Mouse (Mus musculus) WW6 (cell line): Measurements from ENCODE around the gene Btbd11.

ENCODE experiments used
- DNase-seq: peaks from one replicate; pipeline ENCODE4 v3.0.0-alpha.2; 2013; ENCODE audit warnings: low read depth, low spot score

Btbd11 gene

DNA sequence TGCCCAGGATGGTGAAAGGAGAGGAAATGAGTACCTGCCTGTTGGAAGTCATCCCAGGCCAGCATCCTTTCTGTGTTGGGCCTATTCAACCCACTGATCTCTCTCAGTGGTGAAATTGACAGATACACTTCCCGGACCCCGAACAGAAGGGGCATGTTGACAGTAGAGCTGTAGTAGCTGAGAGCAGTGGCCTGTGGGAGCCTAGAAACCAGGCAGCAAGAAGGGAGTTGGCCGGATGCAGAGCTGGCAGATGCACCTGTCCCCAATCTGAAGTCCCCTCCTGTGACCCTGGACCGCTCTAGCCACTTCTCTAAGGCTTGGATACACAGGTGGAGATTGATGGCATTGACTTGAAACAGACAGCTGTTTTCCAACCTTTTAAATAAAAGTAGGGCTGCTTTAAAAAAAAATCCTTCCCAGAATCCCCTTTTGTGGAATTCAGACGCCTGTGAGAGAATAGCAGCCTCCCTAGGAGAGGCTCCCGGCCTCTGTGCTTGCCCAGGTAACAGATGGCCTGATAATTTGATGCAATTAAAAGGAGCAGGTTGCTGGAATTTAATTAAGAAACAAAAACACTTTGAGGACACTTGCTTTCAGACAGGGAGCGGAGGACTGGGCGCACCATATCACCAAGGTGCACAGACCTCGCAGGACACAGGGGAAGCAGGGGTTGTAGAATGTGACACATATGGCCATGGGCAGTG lies 89.2 kb downstream of the Btbd11 start:
- no peak for DNase-seq

DNA sequence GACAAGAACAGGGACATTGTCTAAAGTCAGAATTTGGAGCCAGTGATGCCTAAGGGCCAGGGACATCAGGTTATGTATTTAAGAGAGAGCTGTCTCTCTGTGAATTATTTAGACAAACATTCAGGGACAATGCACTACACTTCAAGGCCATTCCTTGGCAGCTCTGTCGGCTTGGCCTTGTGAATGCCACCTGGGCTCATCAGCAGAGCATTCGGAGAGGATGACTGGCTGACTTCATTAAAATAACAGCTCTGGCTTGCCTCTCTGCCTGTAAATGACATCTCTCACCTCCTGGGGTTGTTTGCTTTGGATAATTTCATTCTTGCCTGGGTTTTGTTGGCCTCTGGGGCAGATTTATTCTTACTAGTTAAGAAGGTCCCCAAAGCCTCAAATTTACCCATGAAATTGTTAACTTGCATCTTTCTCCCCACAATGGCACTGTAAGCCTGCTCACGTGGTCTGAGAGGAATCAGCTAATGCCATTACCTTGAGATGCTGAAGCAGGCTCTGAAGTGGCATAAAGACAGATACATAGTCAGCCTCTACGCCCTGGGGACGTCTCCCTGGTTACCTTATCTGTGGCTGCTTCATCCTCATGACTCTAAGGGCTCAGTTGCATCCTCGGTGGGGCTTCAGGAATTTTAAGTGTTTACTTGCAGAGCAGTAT lies 93.5 kb downstream of the Btbd11 start:
- DNase-seq: no peak

DNA sequence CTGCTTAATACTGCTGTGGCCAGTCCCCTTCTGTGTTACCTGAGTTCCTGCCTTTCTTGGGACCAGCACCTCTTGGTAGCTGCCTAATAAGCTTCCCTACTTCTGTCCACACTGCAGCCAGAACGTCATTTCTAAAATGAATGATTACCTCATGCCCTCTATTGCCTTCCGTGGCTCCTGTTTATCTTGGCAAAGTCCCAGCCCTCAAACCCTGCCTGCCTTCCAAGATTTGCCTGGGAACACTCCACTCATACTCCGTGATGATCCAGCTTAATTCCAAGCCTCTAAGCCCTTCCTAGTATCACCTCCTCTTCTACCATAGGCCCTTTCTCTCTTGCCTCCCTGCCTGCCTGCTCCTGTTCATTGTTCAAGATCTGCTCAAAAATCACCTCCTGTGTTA lies 94.5 kb downstream of the Btbd11 start:
- DNase-seq: no peak

DNA sequence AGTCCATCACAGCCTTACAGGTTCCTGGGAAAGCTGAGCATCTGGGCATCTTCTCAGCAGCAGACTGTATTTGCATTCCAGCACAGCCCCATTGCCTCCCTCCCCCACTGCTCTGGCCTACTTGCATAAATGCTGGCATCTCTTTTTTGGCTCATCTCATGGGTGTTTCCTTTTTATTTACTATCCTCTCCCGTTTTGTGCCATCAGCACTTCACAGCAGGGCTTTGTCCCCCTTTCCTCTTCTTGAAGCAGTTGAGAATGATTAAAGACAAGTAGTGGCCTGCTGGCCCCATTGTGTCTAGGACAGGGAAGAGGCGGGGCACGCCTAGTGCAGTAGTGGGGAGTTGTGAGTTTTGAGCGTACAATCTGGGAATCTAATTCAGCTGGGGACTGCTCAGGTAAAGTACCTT lies 95.5 kb downstream of the Btbd11 start:
- no peak for DNase-seq

DNA sequence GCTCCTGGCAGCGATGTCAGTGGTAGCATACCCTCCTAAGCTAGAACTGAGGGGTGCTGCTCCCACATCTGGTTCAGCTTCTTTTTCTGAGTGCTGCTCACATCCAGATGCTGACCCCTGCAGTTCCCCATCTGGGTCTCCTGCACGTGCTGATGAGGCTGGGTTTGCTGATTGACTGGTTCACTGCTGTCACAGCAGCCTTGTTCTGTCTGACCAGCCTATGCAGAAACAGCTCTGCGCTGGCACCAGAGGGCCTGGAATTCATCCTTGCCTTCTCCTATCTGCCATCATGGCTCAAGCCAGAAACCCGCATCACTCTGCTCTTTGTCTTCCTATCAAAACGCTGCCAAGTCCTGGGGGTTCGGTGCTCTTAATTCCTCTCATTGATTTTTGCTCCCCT lies 95.9 kb downstream of the Btbd11 start:
- DNase-seq: no peak

DNA sequence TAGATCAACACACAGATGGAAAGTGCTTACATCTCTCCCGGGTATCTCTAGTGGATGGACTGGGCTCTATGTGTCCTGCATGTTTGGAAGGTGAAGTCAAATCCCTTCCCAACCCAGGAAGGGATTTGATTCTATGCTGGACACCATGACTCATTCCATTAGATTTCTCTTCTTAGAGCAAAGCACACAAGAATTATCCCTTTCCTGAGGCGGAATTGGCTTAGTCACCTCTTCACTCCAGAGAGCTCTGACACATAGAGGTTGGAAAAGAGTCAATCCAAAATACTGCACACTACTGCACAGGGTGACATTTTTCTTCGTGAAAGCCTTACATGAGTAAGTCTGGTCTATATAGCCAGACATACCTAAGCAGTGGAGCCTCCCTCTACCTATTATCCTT lies 99.8 kb downstream of the Btbd11 start:
- no peak for DNase-seq

DNA sequence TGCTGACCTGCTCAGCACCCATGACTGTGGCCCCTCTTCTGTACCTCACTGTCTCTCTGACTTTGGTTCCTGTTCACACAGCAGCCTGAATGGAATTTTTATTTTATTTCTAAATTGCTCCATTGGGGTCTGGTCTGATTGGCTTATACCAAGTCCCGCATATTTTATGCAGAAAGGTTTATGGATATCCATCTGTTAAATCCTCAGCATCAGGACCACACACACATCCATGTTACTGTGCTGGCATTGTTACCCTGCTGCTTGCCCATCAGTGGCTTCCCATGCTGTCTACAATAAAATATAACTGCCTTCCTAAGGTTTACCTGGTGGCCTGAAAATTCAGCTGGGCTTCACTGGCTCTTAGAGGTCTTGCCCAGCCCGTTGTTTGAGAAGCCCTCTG lies 106.0 kb downstream of the Btbd11 start:
- no peak for DNase-seq

DNA sequence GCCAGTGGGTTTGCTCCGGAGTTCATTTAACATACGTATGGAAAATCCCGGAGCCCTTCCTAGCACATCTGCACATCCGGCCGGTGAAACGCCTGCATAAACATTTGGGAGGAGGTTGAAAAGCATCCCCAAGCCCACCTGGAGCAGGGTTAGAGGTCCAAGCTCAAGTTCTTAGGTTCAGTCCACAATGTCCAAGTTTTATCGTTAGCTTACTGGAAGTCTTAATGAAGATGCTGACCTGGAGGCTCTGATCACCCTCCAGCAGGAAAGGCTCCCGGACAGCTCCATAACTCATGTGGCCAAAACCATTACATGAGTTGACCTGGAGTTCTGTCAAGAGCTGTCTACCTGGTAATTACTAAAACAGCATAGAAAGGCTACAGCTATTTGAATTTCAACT lies 109.7 kb downstream of the Btbd11 start:
- DNase-seq: no peak

DNA sequence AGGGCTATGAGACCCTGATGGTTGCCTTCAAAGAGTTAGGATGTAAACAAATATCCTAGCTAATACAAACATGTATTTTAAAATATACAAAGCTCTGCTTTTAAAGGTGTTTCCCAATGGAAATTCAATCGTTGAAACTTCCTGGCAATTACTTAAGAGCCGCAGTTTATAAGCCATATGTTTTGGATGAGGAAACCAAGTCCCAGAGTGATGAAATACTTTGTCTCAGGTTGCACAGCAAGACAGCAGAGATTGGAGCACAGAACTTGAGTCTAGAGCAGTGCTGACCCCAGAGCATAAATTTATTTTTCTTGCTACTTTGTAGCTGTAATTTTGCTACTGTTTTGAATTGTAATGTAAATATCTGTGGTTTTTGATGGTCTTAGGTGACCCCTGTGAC lies 110.4 kb downstream of the Btbd11 start:
- DNase-seq: no peak

DNA sequence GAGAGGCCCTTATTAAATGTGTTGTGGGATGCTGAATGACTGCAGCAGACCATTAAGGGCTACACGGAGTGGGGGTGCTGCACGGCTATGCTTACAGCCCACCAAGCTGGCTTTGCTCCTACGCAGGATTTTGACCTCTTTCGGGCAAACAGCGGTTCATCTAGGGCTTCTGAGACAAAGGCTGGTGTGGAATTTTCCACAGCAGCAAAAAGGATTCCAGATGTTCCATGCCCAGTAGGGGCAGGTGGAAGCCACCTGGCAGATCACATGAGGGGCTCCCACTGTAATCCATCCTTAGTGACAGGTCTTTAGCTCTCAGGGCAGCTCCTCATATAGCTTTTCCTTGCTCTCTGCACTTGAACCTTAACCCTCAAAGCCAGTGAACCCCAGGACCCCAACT lies 111.3 kb downstream of the Btbd11 start:
- DNase-seq: no peak

DNA sequence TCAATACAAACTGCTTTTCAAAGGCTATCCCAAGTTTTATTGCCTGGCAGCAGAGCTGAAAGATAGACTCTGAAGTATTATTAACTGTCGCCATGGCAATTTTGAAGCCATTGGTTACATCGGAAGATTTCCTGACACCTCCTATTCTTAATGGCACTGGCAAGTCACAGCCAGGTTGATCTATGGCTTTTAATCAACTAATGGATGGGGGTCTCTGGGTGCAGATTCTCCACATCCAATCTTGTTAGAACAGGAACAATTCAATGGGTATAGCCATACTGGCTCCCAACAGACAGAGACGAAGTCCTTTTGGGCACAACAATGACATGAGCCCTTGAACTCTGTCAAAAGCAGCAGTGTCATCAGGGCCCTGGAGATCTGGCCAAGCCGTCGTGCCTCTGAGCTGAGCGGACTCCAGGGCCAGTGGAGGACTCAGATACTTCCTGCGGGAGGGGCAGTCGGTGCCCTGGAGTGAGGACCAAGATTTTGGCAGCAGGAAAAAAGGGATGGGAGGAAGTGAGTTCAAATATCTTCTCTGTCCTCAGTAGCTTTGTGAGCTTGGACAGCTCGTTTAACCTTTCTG lies 114.0 kb downstream of the Btbd11 start:
- no peak for DNase-seq

DNA sequence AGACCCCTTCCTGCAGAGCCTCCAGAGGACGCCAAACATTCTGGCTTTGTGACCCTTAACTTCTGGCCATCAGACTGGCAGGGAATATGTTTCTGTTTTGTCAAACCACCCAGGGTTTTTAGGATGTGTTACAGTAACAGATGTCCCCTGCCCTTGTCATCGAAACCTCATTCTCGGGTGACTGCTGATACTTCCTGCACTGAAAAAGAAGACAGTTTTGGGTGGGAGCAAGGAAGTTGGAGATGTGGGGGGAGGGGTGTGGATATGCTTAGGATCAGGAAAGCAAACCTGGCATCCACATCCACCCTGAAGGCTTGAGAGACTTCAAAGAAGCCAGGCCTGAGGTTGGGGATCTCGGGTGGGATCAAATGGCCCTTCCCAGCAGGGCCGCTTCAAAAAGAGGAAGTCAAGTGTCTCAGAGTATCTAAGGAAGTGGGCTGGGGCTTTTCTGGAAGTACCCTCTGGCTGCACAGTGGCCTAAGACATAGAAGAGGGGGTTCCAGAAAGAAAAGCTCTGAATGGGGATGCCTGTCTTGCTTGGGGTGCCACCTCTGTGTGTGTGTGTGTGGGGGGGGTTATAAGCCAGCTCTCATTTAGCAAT lies 115.5 kb downstream of the Btbd11 start:
- DNase-seq: no peak

DNA sequence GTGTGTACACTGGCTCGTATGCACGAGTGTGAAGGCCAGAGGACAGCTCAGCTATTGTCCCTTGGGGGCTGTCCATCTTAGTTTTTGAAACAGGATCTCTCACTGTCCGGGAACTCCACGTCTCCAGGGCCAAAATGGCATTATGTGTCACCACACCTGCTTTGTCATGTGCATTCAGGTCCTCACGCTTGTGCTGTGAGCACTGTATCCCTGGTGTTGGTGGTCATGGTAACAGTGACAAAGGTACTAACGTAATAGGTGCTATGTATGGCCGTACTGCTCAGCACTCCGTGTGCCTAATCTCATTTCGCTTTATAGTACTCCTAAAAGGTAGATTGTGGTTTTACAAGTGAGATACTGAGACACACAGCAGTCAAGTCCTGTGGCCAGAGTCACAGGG lies 116.0 kb downstream of the Btbd11 start:
- DNase-seq: no peak

DNA sequence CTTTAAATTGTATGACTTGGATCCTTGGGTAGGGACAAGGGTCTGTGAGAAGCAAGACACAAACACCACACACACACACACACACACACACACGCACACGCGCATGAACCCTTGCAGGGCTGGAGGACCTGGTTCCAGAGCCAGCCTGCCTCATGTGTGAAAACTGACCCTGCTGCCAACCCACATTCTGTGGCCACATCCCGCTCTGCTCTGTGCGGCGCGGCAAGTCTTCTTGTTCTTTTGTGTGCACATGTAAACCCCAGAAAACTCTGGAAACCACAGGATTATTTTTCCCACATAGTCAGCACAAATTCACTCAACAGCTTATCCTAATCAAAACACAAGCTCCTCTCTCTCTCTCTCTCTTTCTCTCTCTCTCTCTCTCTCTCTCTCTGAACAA lies 116.8 kb downstream of the Btbd11 start:
- no peak for DNase-seq

DNA sequence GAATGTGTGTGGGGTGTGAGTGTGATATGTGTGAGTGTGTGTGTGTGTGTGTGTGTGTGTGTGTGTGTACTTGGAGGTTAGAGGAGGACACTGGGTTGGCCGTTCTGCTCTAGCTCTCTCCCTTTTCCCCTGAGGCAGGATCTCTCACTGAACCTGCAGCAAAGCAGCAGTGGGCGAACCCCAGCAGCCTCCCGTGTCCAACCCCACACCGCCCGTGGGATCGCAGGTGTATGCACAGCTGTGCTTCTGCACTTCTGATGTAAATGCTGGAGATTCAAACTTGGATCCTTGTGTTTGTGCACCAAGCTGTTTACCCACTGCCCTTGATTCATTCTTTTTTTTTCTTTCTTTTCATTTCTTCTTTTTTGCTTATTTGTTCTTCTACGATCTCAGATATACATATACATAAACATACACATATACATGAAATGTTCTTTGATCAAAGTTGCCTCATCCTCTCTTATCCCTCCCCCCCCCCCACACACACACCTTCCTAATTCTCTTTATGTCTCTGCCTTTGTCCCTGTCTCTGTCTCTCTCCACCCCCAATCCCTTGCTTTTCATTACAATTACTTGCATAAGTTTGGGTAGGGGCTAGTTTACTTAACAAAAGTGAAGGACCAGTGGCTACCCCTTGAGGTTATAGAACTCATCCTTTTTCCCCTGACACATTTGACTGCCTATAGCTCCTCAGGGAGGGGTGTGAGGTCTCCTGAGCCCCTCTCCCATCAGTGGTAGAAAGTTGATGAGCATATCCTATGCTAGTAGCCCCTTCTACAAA lies 120.8 kb downstream of the Btbd11 start:
- no peak for DNase-seq

DNA sequence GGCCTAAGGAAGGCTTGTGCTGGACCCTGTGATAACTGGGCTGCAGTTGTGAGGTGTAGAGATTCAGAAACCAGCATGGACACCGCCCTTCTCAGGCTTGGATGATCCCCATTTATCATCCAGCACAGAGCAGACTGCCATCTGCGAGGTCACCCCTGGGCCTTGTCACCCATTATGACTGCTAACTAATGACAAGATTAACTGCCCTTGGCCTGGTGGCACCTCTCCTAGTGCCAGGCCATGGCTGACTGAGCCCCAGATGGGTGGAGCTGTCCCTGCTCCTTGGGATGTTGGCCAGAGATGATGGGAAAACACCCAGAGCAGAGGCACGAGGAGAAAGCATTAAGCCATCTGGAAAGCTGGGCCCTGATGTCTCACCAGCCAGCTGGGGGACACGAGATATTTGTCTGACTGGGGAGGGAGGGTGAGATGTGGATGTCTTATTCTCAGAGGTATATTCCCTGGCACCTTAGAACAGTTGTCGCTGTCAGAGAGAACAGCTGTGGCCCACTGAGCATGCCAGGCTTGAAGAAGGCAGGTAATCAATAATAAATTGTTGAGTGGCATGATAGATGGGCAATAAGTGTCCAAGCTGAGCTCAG lies 121.7 kb downstream of the Btbd11 start:
- DNase-seq: no peak

DNA sequence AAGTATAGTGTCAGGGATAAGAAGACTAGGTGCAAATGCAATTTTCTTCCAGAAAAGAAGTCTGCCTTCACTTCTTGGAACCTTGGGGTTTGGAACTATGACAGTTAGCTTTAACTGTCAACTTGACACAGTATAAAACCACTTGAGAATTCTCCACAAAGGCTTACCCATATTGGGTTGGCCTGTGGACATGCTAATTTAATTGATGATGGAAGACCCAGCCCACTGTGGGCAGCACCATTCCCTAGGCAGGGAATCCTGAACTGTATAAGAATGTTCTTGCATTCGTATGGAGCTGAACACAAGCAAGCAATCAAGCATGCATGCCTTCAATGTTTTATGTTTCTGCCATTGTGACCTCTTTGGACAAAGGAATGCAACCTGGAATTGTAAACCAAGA lies 122.4 kb downstream of the Btbd11 start:
- no peak for DNase-seq

DNA sequence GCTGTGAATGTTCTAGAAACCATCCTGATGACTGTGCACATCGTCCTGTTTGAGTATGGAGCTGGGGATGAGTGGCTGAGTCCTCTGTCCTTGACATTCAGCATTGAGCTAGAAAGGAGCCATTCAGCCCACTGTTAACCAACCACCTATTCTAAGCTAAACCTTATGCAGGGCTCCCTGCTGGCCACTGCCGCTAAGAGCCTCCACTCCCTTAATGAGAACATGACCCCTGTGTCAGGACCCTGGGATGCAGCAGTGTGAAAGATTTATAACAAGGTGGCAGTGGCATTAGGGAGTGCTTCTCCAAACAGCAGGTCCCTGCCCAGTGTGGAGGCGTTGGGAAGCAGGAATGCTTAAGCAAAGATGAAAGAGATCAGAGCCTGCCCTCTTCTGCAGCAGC lies 123.7 kb downstream of the Btbd11 start:
- DNase-seq: no peak

DNA sequence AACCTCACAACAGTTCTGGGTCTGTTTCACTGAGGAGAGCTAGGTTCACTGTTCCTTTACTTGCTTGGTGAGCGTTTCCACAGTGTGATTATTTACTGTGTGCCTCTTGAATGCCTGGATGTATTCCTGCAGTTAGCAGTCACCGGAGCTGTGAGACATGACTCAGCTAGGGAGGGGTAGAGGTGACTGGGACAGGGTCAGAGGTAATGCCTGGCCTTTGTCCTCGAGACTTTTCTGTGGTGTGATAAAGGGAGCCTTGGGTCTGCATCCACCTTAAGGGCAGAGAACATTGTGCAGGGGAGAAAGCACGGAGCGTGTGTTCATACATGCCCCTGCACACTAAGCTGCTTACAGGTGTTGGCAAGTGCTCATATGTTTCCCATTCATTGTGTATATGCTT lies 126.2 kb downstream of the Btbd11 start:
- no peak for DNase-seq

DNA sequence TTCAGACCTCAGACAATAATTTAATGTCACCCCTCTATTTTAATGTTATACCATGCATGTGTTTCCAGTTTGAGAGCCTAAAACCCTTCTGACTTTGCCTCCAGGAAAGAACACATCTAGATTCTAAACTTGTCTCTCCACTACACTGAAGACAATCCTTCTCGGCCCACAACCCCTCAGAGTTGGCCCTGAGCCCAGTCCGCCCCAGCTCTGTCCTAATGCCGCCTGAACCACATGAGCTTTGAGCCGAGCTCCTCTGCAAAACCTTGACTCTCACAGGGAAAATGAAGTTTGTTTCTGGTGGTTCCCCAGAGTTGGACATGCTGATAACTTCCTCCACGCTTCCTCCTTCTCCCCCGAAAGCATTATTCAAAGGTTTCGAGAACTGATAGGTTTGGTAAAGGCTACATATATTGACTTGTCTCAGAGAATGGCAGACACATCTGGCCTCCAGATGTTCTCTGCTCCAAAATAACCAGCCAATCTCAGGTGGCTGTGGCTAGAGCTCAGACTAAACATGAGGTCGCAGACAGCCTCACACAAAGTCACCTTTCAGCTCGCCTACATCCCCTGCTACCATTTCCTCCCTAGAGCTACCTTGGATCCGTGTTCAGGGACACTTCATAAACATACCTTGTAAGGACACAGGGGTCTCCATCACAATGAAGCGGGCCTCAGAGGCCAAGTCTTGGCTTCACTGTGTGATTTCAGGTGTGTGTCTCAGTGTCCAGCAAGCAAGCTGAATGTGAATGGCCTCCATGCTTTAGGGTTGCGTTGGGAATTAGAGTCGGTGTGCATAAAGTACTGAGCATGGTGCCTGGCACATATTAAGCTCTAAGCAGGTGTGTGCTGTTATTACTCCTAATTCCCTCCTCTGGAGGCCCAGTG lies 130.9 kb downstream of the Btbd11 start:
- no peak for DNase-seq

DNA sequence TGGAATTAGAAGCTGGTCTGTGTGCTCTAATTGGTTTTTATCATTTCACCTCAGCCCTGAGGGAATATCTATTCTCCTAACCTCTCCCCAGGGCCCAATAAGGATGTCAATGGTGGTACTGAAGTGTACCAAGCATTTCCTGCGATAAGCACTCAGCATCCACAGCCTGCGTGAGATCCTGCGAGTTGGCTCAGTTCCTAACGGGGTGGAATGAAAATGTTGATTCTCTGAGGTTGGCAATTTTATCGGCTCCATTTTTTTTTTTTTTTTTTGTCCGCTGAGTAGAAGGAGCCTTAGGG lies 131.4 kb downstream of the Btbd11 start:
- no peak for DNase-seq
